In genomic region chr11:120962909-120963308, GRCm38 (mm10) we compare ENCODE assay signal across 21 mouse cellular contexts.
"Had no signal": no experiment of that assay in that cellular context is flagged by ENCODE, and none has a peak within 500 bp of the region (broad histone marks: within the 10 kb centered on the region; RNA-seq: fewer than 3 reads in every experiment).

No protein-coding gene starts in this region.

- H3K4me2 ChIP-seq: kidney, embryonic 15.5 days; limb, embryonic 12.5 days; limb, embryonic 15.5 days; liver, embryonic 13.5 days; midbrain, embryonic 11.5 days; neural tube, embryonic 12.5 days; neural tube, embryonic 15.5 days had no signal

- H3K9ac ChIP-seq: kidney, embryonic 15.5 days; limb, embryonic 12.5 days; limb, embryonic 15.5 days; liver, embryonic 13.5 days; neural tube, embryonic 12.5 days; neural tube, embryonic 15.5 days had no signal

- H3K4me1 ChIP-seq: neural tube, embryonic 12.5 days had no signal

- H3K9me3 ChIP-seq: kidney, embryonic 15.5 days; limb, embryonic 12.5 days; limb, embryonic 15.5 days; liver, embryonic 13.5 days; neural tube, embryonic 12.5 days; neural tube, embryonic 15.5 days had no signal

- H3K27ac ChIP-seq: kidney, embryonic 15.5 days; left cerebral cortex, adult 2 months; limb, embryonic 12.5 days; limb, embryonic 15.5 days; liver, embryonic 13.5 days; neural tube, embryonic 12.5 days; neural tube, embryonic 15.5 days had no signal

- H3K4me3 ChIP-seq: kidney, embryonic 15.5 days; left cerebral cortex, adult 2 months; limb, embryonic 12.5 days; limb, embryonic 15.5 days; liver, embryonic 13.5 days; neural tube, embryonic 12.5 days; neural tube, embryonic 15.5 days had no signal

- DNase-seq: kidney, adult 8-10 months; kidney, postnatal 10 days; kidney, postnatal 36 days; layer of hippocampus, postnatal 36 days; left cerebral cortex, postnatal 4 days; liver, embryonic 13.5 days; lung, adult 2 months; lung, postnatal 14 days; lung, postnatal 4 days; midbrain, embryonic 14.5 days; right cerebral cortex, adult 18-20 months; right cerebral cortex, postnatal 14 days; thymus, adult 18-20 months; thymus, postnatal 36 days had no signal

- H3K27me3 ChIP-seq: kidney, embryonic 15.5 days; limb, embryonic 12.5 days; limb, embryonic 15.5 days; liver, embryonic 13.5 days; neural tube, embryonic 12.5 days; neural tube, embryonic 15.5 days had no signal
